Mouse (Mus musculus) MEL (cell line): ENCODE results near the gene Cadm2. TPM values are rescaled to one million over a fixed set of nuclear protein-coding genes. Genes with fewer than 3 reads are reported as not detected.

Experiments used
- DNase-seq: peaks from one replicate; pipeline ENCODE4 v3.0.0; 2011; ENCODE audit warnings: low read depth, low spot score
- H3K27ac ChIP-seq: 2 replicates; pipeline ENCODE4 v1.5.1; 2012; ENCODE audit warnings: low read depth, mild to moderate bottlenecking, control low read depth, low read length, moderate library complexity; ENCODE audit not compliant: control insufficient read depth
- H3K27me3 ChIP-seq, 2 experiments: fragments of 150-350 bp in 1 of 2; sonication (generic) in 1 of 2; 2 replicates each; pipeline ENCODE4 v1.6.1; 2012; ENCODE audit warnings: low read length in 2 of 2, mild to moderate bottlenecking in 2 of 2, improper control_type of control experiment in 1 of 2, moderate library complexity in 1 of 2; ENCODE audit not compliant: insufficient read depth in 2 of 2, control insufficient read depth in 1 of 2
- H3K36me3 ChIP-seq, 2 experiments: 2 replicates each; pipeline ENCODE4 v1.6.1; 2012 to 2014; ENCODE audit warnings: low read length in 2 of 2, improper control_type of control experiment in 1 of 2, inconsistent platforms in 1 of 2, mild to moderate bottlenecking in 1 of 2; ENCODE audit not compliant: insufficient read depth in 2 of 2, control insufficient read depth in 1 of 2
- H3K4me1 ChIP-seq, 2 experiments: fragments of 150-350 bp in 1 of 2; sonication (generic) in 1 of 2; 2 replicates each; pipeline ENCODE4 v1.6.1; 2012; ENCODE audit warnings: low read length in 2 of 2, improper control_type of control experiment in 1 of 2, mild to moderate bottlenecking in 1 of 2; ENCODE audit not compliant: insufficient read depth in 2 of 2, control insufficient read depth in 1 of 2
- H3K4me3 ChIP-seq, 2 experiments: fragments of 150-350 bp in 1 of 2; sonication (generic) in 1 of 2; 2 replicates each; pipeline ENCODE4 v1.5.1; 2012; ENCODE audit warnings: low read depth in 2 of 2, low read length in 2 of 2, mild to moderate bottlenecking in 2 of 2, moderate library complexity in 2 of 2, control low read depth in 1 of 2, improper control_type of control experiment in 1 of 2; ENCODE audit not compliant: control insufficient read depth in 1 of 2, insufficient read depth in 1 of 2
- H3K79me2 ChIP-seq: 2 replicates; pipeline ENCODE4 v1.6.1; 2012; ENCODE audit warnings: mild to moderate bottlenecking, low read length, moderate library complexity; ENCODE audit not compliant: control insufficient read depth, poor library complexity, insufficient read depth
- H3K9ac ChIP-seq: 2 replicates; pipeline ENCODE4 v1.6.1; 2012; ENCODE audit warnings: low read depth, mild to moderate bottlenecking, control low read depth, low read length, moderate library complexity; ENCODE audit not compliant: control insufficient read depth, poor library complexity, severe bottlenecking
- H3K9me3 ChIP-seq: fragments of 150-350 bp; sonication (generic); replicated peaks from 2 replicates; pipeline ENCODE4 v1.6.1; 2012; ENCODE audit warnings: mild to moderate bottlenecking, low read length, improper control_type of control experiment, moderate library complexity; ENCODE audit not compliant: insufficient read depth
- BHLHE40 ChIP-seq: IDR thresholded peaks from 2 replicates; pipeline ENCODE4 v1.6.1; 2012; ENCODE audit warnings: low read depth, mild to moderate bottlenecking, inconsistent platforms, low read length, improper control_type of control experiment, borderline replicate concordance
- CHD1 ChIP-seq: IDR thresholded peaks from 2 replicates; pipeline ENCODE4 v1.6.1; 2012; ENCODE audit warnings: low read depth, mild to moderate bottlenecking, inconsistent platforms, low read length, improper control_type of control experiment
- CHD2 ChIP-seq: IDR thresholded peaks from 2 replicates; pipeline ENCODE4 v1.6.1; 2011; ENCODE audit warnings: low read length, improper control_type of control experiment
- CTCF ChIP-seq, 3 experiments: IDR thresholded peaks in 2 of 3; conservative IDR thresholded peaks in 1 of 3; 2 replicates each; pipeline ENCODE4 v1.5.1; 2011 to 2012; ENCODE audit warnings: low read length in 3 of 3, low read depth in 2 of 3, mild to moderate bottlenecking in 2 of 3, improper control_type of control experiment in 1 of 3, inconsistent platforms in 1 of 3, mixed read lengths in 1 of 3, moderate library complexity in 1 of 3; ENCODE audit not compliant: control insufficient read depth in 1 of 3, insufficient read depth in 1 of 3, poor library complexity in 1 of 3, severe bottlenecking in 1 of 3
- EP300 ChIP-seq, 2 experiments: IDR thresholded peaks; 2 replicates each; pipeline ENCODE4 v1.6.1; 2011; ENCODE audit warnings: improper control_type of control experiment in 2 of 2, low read length in 2 of 2, low read depth in 1 of 2, mild to moderate bottlenecking in 1 of 2
- ETS1 ChIP-seq: IDR thresholded peaks from 2 replicates; pipeline ENCODE4 v1.6.1; 2012; ENCODE audit warnings: low read depth, mild to moderate bottlenecking, inconsistent platforms, low read length, improper control_type of control experiment, moderate library complexity
- GATA1 ChIP-seq: IDR thresholded peaks from 2 replicates; pipeline ENCODE4 v1.6.1; 2011; ENCODE audit warnings: low read depth, low read length, improper control_type of control experiment
- JUND ChIP-seq: IDR thresholded peaks from 2 replicates; pipeline ENCODE4 v1.6.1; 2011; ENCODE audit warnings: low read depth, mild to moderate bottlenecking, improper control_type of control experiment, low read length
- KAT2A ChIP-seq: conservative IDR thresholded peaks from 2 replicates; pipeline ENCODE4 v1.6.1; 2012; ENCODE audit warnings: low read depth, low read length, improper control_type of control experiment, inconsistent platforms
- MAFK ChIP-seq: IDR thresholded peaks from 2 replicates; pipeline ENCODE4 v1.6.1; 2011; ENCODE audit warnings: low read depth, mild to moderate bottlenecking, low read length, improper control_type of control experiment, borderline replicate concordance
- MAX ChIP-seq: IDR thresholded peaks from 2 replicates; pipeline ENCODE4 v1.6.1; 2011; ENCODE audit warnings: low read length, improper control_type of control experiment
- MEF2A ChIP-seq: IDR thresholded peaks from 2 replicates; pipeline ENCODE4 v1.6.1; 2014; ENCODE audit warnings: low read depth, mild to moderate bottlenecking, inconsistent platforms, low read length, improper control_type of control experiment; ENCODE audit not compliant: poor library complexity, insufficient replicate concordance, severe bottlenecking; ENCODE audit errors: extremely low read depth
- MXI1 ChIP-seq: IDR thresholded peaks from 2 replicates; pipeline ENCODE4 v1.6.1; 2011; ENCODE audit warnings: mild to moderate bottlenecking, low read depth, low read length, improper control_type of control experiment
- MYB ChIP-seq: IDR thresholded peaks from 2 replicates; pipeline ENCODE4 v1.6.1; 2011; ENCODE audit warnings: mild to moderate bottlenecking, low read depth, low read length, improper control_type of control experiment
- NELFE ChIP-seq: IDR thresholded peaks from 2 replicates; pipeline ENCODE4 v1.6.1; 2011; ENCODE audit warnings: low read depth, low read length, improper control_type of control experiment
- NRF1 ChIP-seq: IDR thresholded peaks from 2 replicates; pipeline ENCODE4 v1.6.1; 2014; ENCODE audit warnings: low read depth, mild to moderate bottlenecking, inconsistent platforms, low read length, improper control_type of control experiment, moderate library complexity; ENCODE audit not compliant: poor library complexity, insufficient read depth, severe bottlenecking
- POLR2A ChIP-seq, 2 experiments: IDR thresholded peaks; 2 replicates each; pipeline ENCODE4 v1.6.1; 2011 to 2012; ENCODE audit warnings: low read length in 2 of 2, mild to moderate bottlenecking in 2 of 2, control low read depth in 1 of 2, improper control_type of control experiment in 1 of 2, low read depth in 1 of 2, moderate library complexity in 1 of 2; ENCODE audit not compliant: control insufficient read depth in 1 of 2, insufficient read depth in 1 of 2, poor library complexity in 1 of 2
- POLR2AphosphoS2 ChIP-seq: IDR thresholded peaks from 2 replicates; pipeline ENCODE4 v1.6.1; 2011; ENCODE audit warnings: low read length, improper control_type of control experiment
- RAD21 ChIP-seq: IDR thresholded peaks from 2 replicates; pipeline ENCODE4 v1.6.1; 2011; ENCODE audit warnings: mild to moderate bottlenecking, low read depth, low read length, improper control_type of control experiment
- TAL1 ChIP-seq: IDR thresholded peaks from 2 replicates; pipeline ENCODE4 v1.6.1; 2012; ENCODE audit warnings: mild to moderate bottlenecking, inconsistent platforms, low read length, moderate library complexity, mixed read lengths
- TBP ChIP-seq: IDR thresholded peaks from 2 replicates; pipeline ENCODE4 v1.8.0; 2011; ENCODE audit warnings: low read depth, low read length, improper control_type of control experiment
- TCF12 ChIP-seq: IDR thresholded peaks from 2 replicates; pipeline ENCODE4 v1.6.1; 2014; ENCODE audit warnings: low read depth, mild to moderate bottlenecking, inconsistent platforms, low read length, improper control_type of control experiment, moderate library complexity
- UBTF ChIP-seq: IDR thresholded peaks from 2 replicates; pipeline ENCODE4 v1.6.1; 2012; ENCODE audit warnings: low read depth, mild to moderate bottlenecking, inconsistent platforms, low read length, improper control_type of control experiment, moderate library complexity, borderline replicate concordance; ENCODE audit not compliant: insufficient read depth
- USF1 ChIP-seq: IDR thresholded peaks from 2 replicates; pipeline ENCODE4 v1.6.1; 2014; ENCODE audit warnings: low read depth, mild to moderate bottlenecking, inconsistent platforms, low read length, improper control_type of control experiment, moderate library complexity
- USF2 ChIP-seq, 2 experiments: IDR thresholded peaks; 2 replicates each; pipeline ENCODE4 v1.6.1; 2011 to 2012; ENCODE audit warnings: improper control_type of control experiment in 2 of 2, low read length in 2 of 2, borderline replicate concordance in 1 of 2, inconsistent platforms in 1 of 2, low read depth in 1 of 2, mild to moderate bottlenecking in 1 of 2; ENCODE audit not compliant: insufficient read depth in 1 of 2
- ZC3H11A ChIP-seq: IDR thresholded peaks from 2 replicates; pipeline ENCODE4 v1.6.1; 2012; ENCODE audit warnings: low read depth, mild to moderate bottlenecking, inconsistent platforms, low read length, improper control_type of control experiment
- ZMIZ1 ChIP-seq: IDR thresholded peaks from 2 replicates; pipeline ENCODE4 v1.6.1; 2012; ENCODE audit warnings: low read depth, mild to moderate bottlenecking, inconsistent platforms, low read length, improper control_type of control experiment, moderate library complexity
- polyA plus RNA-seq, 2 experiments: library from polyadenylated mRNA; stranded (reverse) in 1 of 2; unstranded in 1 of 2; fragments of >175 nt in 1 of 2; fragments of >200 nt in 1 of 2; gene quantifications; 2 replicates each; pipeline versions ENCODE4 v1.2.1 to v1.2.4; 2012; ENCODE audit warnings: low replicate concordance in 2 of 2, low read depth in 1 of 2; ENCODE audit not compliant: insufficient read length in 2 of 2, insufficient read depth in 1 of 2, missing spikeins in 1 of 2
- total RNA-seq: library from RNA; depleted of rRNA; stranded (reverse); fragments of 300-350 nt; gene quantifications from 2 replicates; pipeline ENCODE4 v1.2.3, GENCODE M21; 2012

Cadm2 gene
- total and polyA plus RNA-seq, 3 experiments, result not detected

DNA sequence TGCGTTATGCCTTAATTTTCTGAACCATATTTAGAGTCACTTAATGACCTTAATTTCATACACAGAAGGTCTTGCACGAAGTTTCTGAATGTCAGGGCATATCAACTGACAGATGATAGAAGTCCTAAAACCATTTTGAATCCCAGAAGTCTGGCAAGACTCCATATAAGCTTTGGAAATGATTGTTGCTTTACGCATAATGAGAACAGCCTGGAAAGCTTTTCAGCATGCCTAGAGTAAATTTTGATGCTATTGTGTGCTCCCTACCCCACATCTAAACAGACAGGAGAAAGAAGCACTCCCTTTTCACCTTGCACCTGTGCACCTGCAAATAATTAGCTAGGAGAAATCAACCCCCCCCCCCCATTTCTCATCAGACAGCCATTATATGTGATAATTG lies 102.4 kb downstream of the Cadm2 start:
- Histone ChIP-seq H3K9me3 (no peaks in the 10 kb centered on the region), H3K27ac (no peak overlapping the region), H3K36me3 (no peaks in the 10 kb centered on the region), H3K27me3 (no peaks in the 10 kb centered on the region), H3K9ac (no peak overlapping the region), H3K4me3 (no peak overlapping the region), H3K4me1 (no peaks in the 10 kb centered on the region), H3K79me2 (no peaks in the 10 kb centered on the region)
- no peak for TF ChIP-seq TCF12
- no peak for TF ChIP-seq BHLHE40
- no peak for TF ChIP-seq CTCF (IDR thresholded peaks at IDR 0.05 in 2 of 3, conservative IDR thresholded peaks at IDR 0.05 in 1 of 3; ENCODE audit: control insufficient read depth in 1 of 3, insufficient read depth in 1 of 3, low read depth in 2 of 3, low read length in 3 of 3, poor library complexity in 1 of 3, severe bottlenecking in 1 of 3)
- no peak for TF ChIP-seq ZMIZ1
- no peak for TF ChIP-seq NELFE
- TF ChIP-seq MXI1, result no peak
- no peak for TF ChIP-seq TAL1
- TF ChIP-seq CHD1, result no peak
- no peak for TF ChIP-seq MEF2A
- TF ChIP-seq JUND, result no peak
- no peak for TF ChIP-seq KAT2A
- no peak for TF ChIP-seq POLR2AphosphoS2
- no peak for TF ChIP-seq GATA1
- no peak for TF ChIP-seq RAD21
- no peak for TF ChIP-seq MAFK
- TF ChIP-seq TBP, result no peak
- TF ChIP-seq ZC3H11A, result no peak
- no peak for TF ChIP-seq POLR2A (IDR thresholded peaks at IDR 0.05; ENCODE audit: control insufficient read depth in 1 of 2, insufficient read depth in 1 of 2, low read depth in 1 of 2, low read length in 2 of 2, poor library complexity in 1 of 2)
- no peak for TF ChIP-seq ETS1
- TF ChIP-seq CHD2, result no peak
- DNase-seq, result no peak

DNA sequence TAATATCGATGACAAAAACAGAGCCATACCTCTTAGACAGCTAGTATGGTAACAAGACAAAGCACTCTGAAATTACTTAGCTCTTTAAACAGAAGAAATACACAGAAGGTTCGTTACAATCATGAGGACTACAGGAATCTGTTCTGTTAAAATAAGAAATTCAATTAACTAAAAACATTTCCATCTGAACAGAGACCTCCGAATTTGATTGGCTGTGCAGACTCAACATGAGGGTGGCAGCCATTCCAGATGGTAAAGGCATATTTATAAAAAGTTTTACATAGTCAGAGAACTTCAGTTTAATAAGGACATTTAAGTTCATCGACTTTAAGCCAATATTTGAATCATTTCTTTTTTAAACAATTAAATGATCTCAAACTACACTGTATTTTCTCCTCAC lies 105.2 kb downstream of the Cadm2 start:
- no peaks in the 10 kb centered on the region for H3K36me3 ChIP-seq
- no peaks in the 10 kb centered on the region for H3K4me1 ChIP-seq
- no peaks in the 10 kb centered on the region for H3K9me3 ChIP-seq
- no peaks in the 10 kb centered on the region for H3K79me2 ChIP-seq
- H3K27me3 ChIP-seq, result no peaks in the 10 kb centered on the region
- H3K4me3 ChIP-seq, result no peak overlapping the region
- no peak overlapping the region for H3K9ac ChIP-seq
- no peak overlapping the region for H3K27ac ChIP-seq
- no peak for TF ChIP-seq BHLHE40
- TF ChIP-seq MXI1, result no peak
- no peak for TF ChIP-seq UBTF
- TF ChIP-seq USF2 (IDR thresholded peaks at IDR 0.05; ENCODE audit: borderline replicate concordance in 1 of 2, insufficient read depth in 1 of 2, low read depth in 1 of 2, low read length in 2 of 2), result no peak
- no peak for TF ChIP-seq ETS1
- TF ChIP-seq USF1, result no peak
- no peak for TF ChIP-seq EP300 (IDR thresholded peaks at IDR 0.05; ENCODE audit: low read depth in 1 of 2, low read length in 2 of 2)
- TF ChIP-seq MEF2A, result no peak
- no peak for TF ChIP-seq KAT2A
- no peak for TF ChIP-seq CHD2
- no peak for TF ChIP-seq GATA1
- TF ChIP-seq NRF1, result no peak
- TF ChIP-seq MAX, result no peak
- TF ChIP-seq POLR2AphosphoS2, result no peak
- TF ChIP-seq MYB, result no peak
- TF ChIP-seq JUND, result no peak
- TF ChIP-seq TBP, result no peak
- TF ChIP-seq ZMIZ1, result no peak
- no peak for TF ChIP-seq POLR2A (IDR thresholded peaks at IDR 0.05; ENCODE audit: control insufficient read depth in 1 of 2, insufficient read depth in 1 of 2, low read depth in 1 of 2, low read length in 2 of 2, poor library complexity in 1 of 2)
- no peak for DNase-seq
